Mouse (Mus musculus) adrenal gland, adult (tissue): ENCODE measurements around the gene AA467197.

ENCODE experiments used
- DNase-seq, 2 experiments: peaks; one replicate each; pipeline ENCODE4 v3.0.0; 2022 to 2023; ENCODE audit warnings: low spot score in 1 of 2; ENCODE audit not compliant: inconsistent age in 2 of 2

Gene AA467197

GRCm38 (mm10) chr2:122636686-122637085 lies at the start of gene AA467197:
AA467197 (plus strand) TSS chr2:122636986.
- no peak for DNase-seq

- no peak for DNase-seq
These were observed 48.8 kb upstream of the AA467197 start for GRCm38 (mm10) chr2:122587861-122588519.

- no peak for DNase-seq
These were observed 46.4 kb upstream of the AA467197 start for GRCm38 (mm10) chr2:122590351-122590750.

GRCm38 (mm10) chr2:122591213-122591612 lies 45.6 kb upstream of the AA467197 start:
- DNase-seq, result no peak

- no peak for DNase-seq
These were observed 41.3 kb upstream of the AA467197 start for GRCm38 (mm10) chr2:122595461-122595860.

- no peak for DNase-seq
These were observed 37.0 kb upstream of the AA467197 start for GRCm38 (mm10) chr2:122599736-122600135.

GRCm38 (mm10) chr2:122601354-122601753 lies 35.4 kb upstream of the AA467197 start:
- DNase-seq, result no peak

- no peak for DNase-seq
These were observed 31.0 kb upstream of the AA467197 start for GRCm38 (mm10) chr2:122605829-122606228.

- no peak for DNase-seq
These were observed 28.0 kb upstream of the AA467197 start for GRCm38 (mm10) chr2:122608820-122609219.

- DNase-seq, result peak; percentile 56 to 78
These were observed 25.8 kb upstream of the AA467197 start, which contains the start of gene Gatm for GRCm38 (mm10) chr2:122610746-122611653. Gatm (minus strand) TSS chr2:122611303.

- no peak for DNase-seq
These were observed 25.2 kb upstream of the AA467197 start for GRCm38 (mm10) chr2:122611654-122611973.

- no peak for DNase-seq
These were observed 20.5 kb upstream of the AA467197 start for GRCm38 (mm10) chr2:122616237-122616636.

GRCm38 (mm10) chr2:122617792-122618191 lies 19.0 kb upstream of the AA467197 start:
- no peak for DNase-seq

- DNase-seq, result no peak
These were observed 18.1 kb upstream of the AA467197 start for GRCm38 (mm10) chr2:122618719-122619118.

- no peak for DNase-seq
These were observed 15.3 kb upstream of the AA467197 start for GRCm38 (mm10) chr2:122621337-122622110.

- no peak for DNase-seq
These were observed 10.9 kb upstream of the AA467197 start for GRCm38 (mm10) chr2:122625930-122626329.

GRCm38 (mm10) chr2:122628976-122629375 lies 7.8 kb upstream of the AA467197 start:
- peak; percentile 77 to 93 for DNase-seq

- DNase-seq, result no peak
These were observed 6.9 kb upstream of the AA467197 start for GRCm38 (mm10) chr2:122629871-122630270.

- peak; percentile 91 to 96 for DNase-seq
These were observed 6.1 kb upstream of the AA467197 start for GRCm38 (mm10) chr2:122630465-122631225.

GRCm38 (mm10) chr2:122631226-122631801 lies 5.5 kb upstream of the AA467197 start:
- peak; percentile 53 to 83 for DNase-seq
